ENCODE assay signal across 8 mouse cellular contexts in genomic region chr2:64096721-64097411, GRCm38 (mm10). TPM values are rescaled to one million over a fixed set of nuclear protein-coding genes. Genes with fewer than 3 reads are reported as not detected.
DNase-seq lines count a peak whose midpoint lies in the region; ATAC-seq and TF ChIP-seq lines count a peak whose summit lies in the region.

No protein-coding gene starts in this region.

- H3K4me1 ChIP-seq in kidney, embryonic 16.5 days (ENCODE audit: insufficient read depth, low read length) = peaks cover 11% of the 10 kb centered on the region
- H3K4me1 ChIP-seq in embryonic facial prominence, embryonic 14.5 days (ENCODE audit: control insufficient read depth, insufficient read depth, low read length) = 0 out of 2 replicates have a peak, but pooled peaks cover 4% of the 10 kb centered on the region
- no peaks in the 10 kb centered on the region for H3K4me1 ChIP-seq in intestine, postnatal 0 days (replicated peaks; ENCODE audit: control insufficient read depth, insufficient read depth, low read length)
- peaks cover 15% of the 10 kb centered on the region; the same call in 1 of the 2 replicates for H3K4me1 ChIP-seq in neural tube, embryonic 14.5 days (ENCODE audit: control insufficient read depth, insufficient read depth, low read length)

- H3K4me3 ChIP-seq in kidney, embryonic 16.5 days (ENCODE audit: low read length) = peak overlapping the region; percentile 83
- peak overlapping the region; percentile 75 for H3K4me3 ChIP-seq in embryonic facial prominence, embryonic 14.5 days (ENCODE audit: low read depth, low read length)
- peak overlapping the region; percentile 73 for H3K4me3 ChIP-seq in intestine, postnatal 0 days (ENCODE audit: low read depth, low read length)
- H3K4me3 ChIP-seq in neural tube, embryonic 14.5 days (ENCODE audit: low read depth, low read length) = peak overlapping the region; percentile 59

- no peak for ATAC-seq in kidney, embryonic 16.5 days (ENCODE audit: low FRiP score, low TSS enrichment)
- peak; percentile 67; the same call in 1 of the 2 replicates for ATAC-seq in embryonic facial prominence, embryonic 14.5 days (ENCODE audit: low read depth)
- ATAC-seq in intestine, postnatal 0 days = no peak
- no peak for ATAC-seq in neural tube, embryonic 14.5 days (ENCODE audit: low read depth)

- peak overlapping the region; percentile 94 for H3K9ac ChIP-seq in kidney, embryonic 16.5 days (replicated peaks; ENCODE audit: low read length)
- H3K9ac ChIP-seq in embryonic facial prominence, embryonic 14.5 days (ENCODE audit: low read depth, low read length) = peak overlapping the region; percentile 93
- H3K9ac ChIP-seq in intestine, postnatal 0 days (ENCODE audit: low read depth, low read length) = no peak overlapping the region
- H3K9ac ChIP-seq in neural tube, embryonic 14.5 days (replicated peaks; ENCODE audit: low read depth, low read length) = peak overlapping the region; percentile 94; the same call in 1 of the 2 replicates

- H3K27me3 ChIP-seq in kidney, embryonic 16.5 days (ENCODE audit: insufficient read depth, low read length) = no peaks in the 10 kb centered on the region
- no peaks in the 10 kb centered on the region for H3K27me3 ChIP-seq in embryonic facial prominence, embryonic 14.5 days (replicated peaks; ENCODE audit: control insufficient read depth, insufficient read depth, low read length)
- H3K27me3 ChIP-seq in intestine, postnatal 0 days (replicated peaks; ENCODE audit: control insufficient read depth, insufficient read depth, low read length) = no peaks in the 10 kb centered on the region
- H3K27me3 ChIP-seq in neural tube, embryonic 14.5 days (ENCODE audit: control insufficient read depth, insufficient read depth, low read length) = no peaks in the 10 kb centered on the region

- H3K9me3 ChIP-seq in kidney, embryonic 16.5 days (ENCODE audit: low read length) = no peaks in the 10 kb centered on the region
- no peaks in the 10 kb centered on the region for H3K9me3 ChIP-seq in embryonic facial prominence, embryonic 14.5 days (ENCODE audit: control insufficient read depth, low read length)
- no peaks in the 10 kb centered on the region for H3K9me3 ChIP-seq in intestine, postnatal 0 days (ENCODE audit: control insufficient read depth)
- H3K9me3 ChIP-seq in neural tube, embryonic 14.5 days (ENCODE audit: control insufficient read depth, low read length) = no peaks in the 10 kb centered on the region

- H3K27ac ChIP-seq in kidney, embryonic 16.5 days (ENCODE audit: low read length) = peak overlapping the region; percentile 98
- H3K27ac ChIP-seq in embryonic facial prominence, embryonic 14.5 days (replicated peaks; ENCODE audit: low read depth, low read length) = peak overlapping the region; percentile 97
- H3K27ac ChIP-seq in intestine, postnatal 0 days (ENCODE audit: low read depth, low read length) = no peak overlapping the region
- H3K27ac ChIP-seq in neural tube, embryonic 14.5 days (ENCODE audit: low read depth, low read length) = peak overlapping the region; percentile 62

- under 1% methylated on average over 12 of the region's 12 CpGs for WGBS in kidney, embryonic 16.5 days
- WGBS in embryonic facial prominence, embryonic 14.5 days = under 1% methylated on average over 12 of the region's 12 CpGs
- WGBS in intestine, postnatal 0 days = 2% methylated on average over 12 of the region's 12 CpGs
- under 1% methylated on average over 12 of the region's 12 CpGs for WGBS in neural tube, embryonic 14.5 days

- no peak for TF ChIP-seq CTCF in intestine, postnatal 0 days (IDR thresholded peaks at IDR 0.05; ENCODE audit: low read depth)

- peak overlapping the region; percentile 88 for H3K4me2 ChIP-seq in kidney, embryonic 16.5 days (replicated peaks; ENCODE audit: low read depth, low read length)
- H3K4me2 ChIP-seq in embryonic facial prominence, embryonic 14.5 days (ENCODE audit: low read depth, low read length) = peak overlapping the region; percentile 92
- peak overlapping the region; percentile 97 for H3K4me2 ChIP-seq in intestine, postnatal 0 days (replicated peaks; ENCODE audit: low read depth)
- peak overlapping the region; percentile 90 for H3K4me2 ChIP-seq in neural tube, embryonic 14.5 days (ENCODE audit: low read depth, low read length)

- no peaks in the 10 kb centered on the region for H3K36me3 ChIP-seq in kidney, embryonic 16.5 days (ENCODE audit: insufficient read depth, low read length)
- no peaks in the 10 kb centered on the region for H3K36me3 ChIP-seq in embryonic facial prominence, embryonic 14.5 days (ENCODE audit: control insufficient read depth, insufficient read depth, low read length)
- no peaks in the 10 kb centered on the region for H3K36me3 ChIP-seq in intestine, postnatal 0 days (ENCODE audit: control insufficient read depth, insufficient read depth)
- H3K36me3 ChIP-seq in neural tube, embryonic 14.5 days (ENCODE audit: control insufficient read depth, insufficient read depth, low read length) = no peaks in the 10 kb centered on the region

- no peak for DNase-seq in kidney, adult 18-20 months
- DNase-seq in embryonic facial prominence, embryonic 14.5 days (ENCODE audit: low spot score) = peak; percentile 84
- DNase-seq in urinary bladder, postnatal 25 days (ENCODE audit: low spot score) = no peak
- no peak for DNase-seq in right cerebral cortex, postnatal 14 days
- no peak for DNase-seq in thymus, postnatal 25 days

RNA-seq across cellular contexts. Expression of gene Fign, which starts 1.0 kb away (rescaled TPM):
- 8.9 and 9.1 TPM in 2 replicates for polyA plus RNA-seq in kidney, embryonic 16.5 days (2015; fragmentation: Nextera tagmentation; extraction: Ambion mirVana)
- 6.0 and 7.2 TPM in 2 replicates for polyA plus RNA-seq in embryonic facial prominence, embryonic 14.5 days (2014; fragmentation: Nextera tagmentation; extraction: Ambion mirVana)
- 0.64 and 0.73 TPM in 2 replicates for polyA plus RNA-seq in intestine, postnatal 0 days (2015; fragmentation: Nextera tagmentation; extraction: Ambion mirVana)
- 16.4 and 17.5 TPM in 2 replicates for polyA plus RNA-seq in neural tube, embryonic 14.5 days (2014; fragmentation: Nextera tagmentation; extraction: Ambion mirVana)
